ENCODE assay signal across 27 mouse cellular contexts in genomic region chr5:106577237-106577888, GRCm38 (mm10). TPM values are rescaled to one million over a fixed set of nuclear protein-coding genes. Genes with fewer than 3 reads are reported as not detected.
DNase-seq lines count a peak whose midpoint lies in the region; ATAC-seq and TF ChIP-seq lines count a peak whose summit lies in the region.
"Had no signal": no experiment of that assay in that cellular context is flagged by ENCODE, and none has a peak within 500 bp of the region (broad histone marks: within the 10 kb centered on the region; RNA-seq: fewer than 3 reads in every experiment).

No protein-coding gene starts in this region.

- peaks cover 21% of the 10 kb centered on the region for H3K4me1 ChIP-seq in hindbrain, embryonic 13.5 days (replicated peaks)
- peaks cover 21% of the 10 kb centered on the region for H3K4me1 ChIP-seq in hindbrain, embryonic 10.5 days (replicated peaks)
- H3K4me1 ChIP-seq in forebrain, embryonic 14.5 days (ENCODE audit: control insufficient read depth, insufficient read depth, low read length) = peaks cover 13% of the 10 kb centered on the region; the same call in 1 of the 2 replicates
- no peaks in the 10 kb centered on the region for H3K4me1 ChIP-seq in hindbrain, postnatal 0 days (ENCODE audit: insufficient read depth, low read length)
- H3K4me1 ChIP-seq in intestine, embryonic 16.5 days (ENCODE audit: control insufficient read depth, insufficient read depth, low read length) = peaks cover 6% of the 10 kb centered on the region; the same call in 1 of the 2 replicates

- no peak overlapping the region for H3K27ac ChIP-seq in hindbrain, embryonic 13.5 days
- H3K27ac ChIP-seq in hindbrain, embryonic 10.5 days = no peak overlapping the region
- no peak overlapping the region for H3K27ac ChIP-seq in forebrain, embryonic 14.5 days (ENCODE audit: low read depth, low read length)
- no peak overlapping the region for H3K27ac ChIP-seq in hindbrain, postnatal 0 days
- H3K27ac ChIP-seq in intestine, embryonic 16.5 days (ENCODE audit: low read length) = no peak overlapping the region
- H3K27ac ChIP-seq: heart, adult 2 months; limb, embryonic 15.5 days had no signal

- WGBS in hindbrain, embryonic 13.5 days = 42% methylated on average over 9 of the region's 9 CpGs
- WGBS in hindbrain, embryonic 10.5 days = 63% methylated on average over 9 of the region's 9 CpGs
- 7% methylated on average over 9 of the region's 9 CpGs for WGBS in forebrain, embryonic 14.5 days
- WGBS in hindbrain, postnatal 0 days = 48% methylated on average over 9 of the region's 9 CpGs
- 82% methylated on average over 9 of the region's 9 CpGs for WGBS in intestine, embryonic 16.5 days

- peaks cover 76% of the 10 kb centered on the region for H3K27me3 ChIP-seq in hindbrain, embryonic 13.5 days
- H3K27me3 ChIP-seq in hindbrain, embryonic 10.5 days (ENCODE audit: insufficient read depth, poor library complexity, severe bottlenecking) = peaks cover 58% of the 10 kb centered on the region
- peaks cover 48% of the 10 kb centered on the region for H3K27me3 ChIP-seq in forebrain, embryonic 14.5 days (replicated peaks; ENCODE audit: control insufficient read depth, insufficient read depth, low read length)
- 0 out of 2 replicates have a peak, but pooled peaks cover 7% of the 10 kb centered on the region for H3K27me3 ChIP-seq in hindbrain, postnatal 0 days (ENCODE audit: insufficient read depth, low read length)
- H3K27me3 ChIP-seq in intestine, embryonic 16.5 days (replicated peaks; ENCODE audit: control insufficient read depth, insufficient read depth, low read length) = peaks cover 10% of the 10 kb centered on the region
- H3K27me3 ChIP-seq: CH12.LX had no signal

- DNase-seq in hindbrain, embryonic 10.5 days (ENCODE audit: low spot score) = no peak
- DNase-seq in adipocyte (ENCODE audit: low spot score) = peak; percentile 32
- DNase-seq in forebrain, embryonic 14.5 days (ENCODE audit: low spot score) = peak; percentile 93
- DNase-seq in hindbrain, postnatal 0 days (ENCODE audit: low spot score) = peak; percentile 17
- no peak for DNase-seq in gastrocnemius, postnatal 4 days (ENCODE audit: low spot score in 2 of 2)
- DNase-seq: adrenal gland, postnatal 36 days; cerebellum, adult 2 months; gastrocnemius, postnatal 10 days; heart, adult 2 months; kidney, adult 2 months; kidney, postnatal 25 days; right cerebral cortex, postnatal 4 days; thymus, adult 2 months had no signal

- TF ChIP-seq CTCF in hindbrain, postnatal 0 days (IDR thresholded peaks at IDR 0.05; ENCODE audit: low read depth) = no peak

- H3K9me3 ChIP-seq in hindbrain, embryonic 13.5 days = no peaks in the 10 kb centered on the region
- no peaks in the 10 kb centered on the region for H3K9me3 ChIP-seq in hindbrain, embryonic 10.5 days
- H3K9me3 ChIP-seq in forebrain, embryonic 14.5 days (replicated peaks; ENCODE audit: control insufficient read depth, low read length) = no peaks in the 10 kb centered on the region
- H3K9me3 ChIP-seq in hindbrain, postnatal 0 days (ENCODE audit: low read length) = no peaks in the 10 kb centered on the region
- no peaks in the 10 kb centered on the region for H3K9me3 ChIP-seq in intestine, embryonic 16.5 days (ENCODE audit: control insufficient read depth, low read length)
- H3K9me3 ChIP-seq: limb, embryonic 15.5 days had no signal

- H3K4me2 ChIP-seq in hindbrain, embryonic 13.5 days = no peak overlapping the region
- no peak overlapping the region for H3K4me2 ChIP-seq in forebrain, embryonic 14.5 days (ENCODE audit: low read length)
- H3K4me2 ChIP-seq in hindbrain, postnatal 0 days (ENCODE audit: low read depth, low read length) = no peak overlapping the region
- no peak overlapping the region for H3K4me2 ChIP-seq in intestine, embryonic 16.5 days (ENCODE audit: low read depth, low read length)
- H3K4me2 ChIP-seq: limb, embryonic 15.5 days had no signal

- H3K9ac ChIP-seq in hindbrain, embryonic 13.5 days = no peak overlapping the region
- H3K9ac ChIP-seq in forebrain, embryonic 14.5 days (ENCODE audit: low read length) = no peak overlapping the region
- no peak overlapping the region for H3K9ac ChIP-seq in hindbrain, postnatal 0 days (replicated peaks; ENCODE audit: low read length)
- no peak overlapping the region for H3K9ac ChIP-seq in intestine, embryonic 16.5 days (ENCODE audit: low read depth, low read length)
- H3K9ac ChIP-seq: limb, embryonic 15.5 days had no signal

- no peak overlapping the region for H3K4me3 ChIP-seq in hindbrain, embryonic 13.5 days
- no peak overlapping the region for H3K4me3 ChIP-seq in hindbrain, embryonic 10.5 days
- H3K4me3 ChIP-seq in forebrain, embryonic 14.5 days (ENCODE audit: low read depth, low read length) = no peak overlapping the region
- H3K4me3 ChIP-seq in hindbrain, postnatal 0 days (ENCODE audit: low read length) = no peak overlapping the region
- H3K4me3 ChIP-seq in intestine, embryonic 16.5 days (ENCODE audit: low read length) = no peak overlapping the region
- H3K4me3 ChIP-seq: heart, adult 2 months; limb, embryonic 15.5 days had no signal

- H3K36me3 ChIP-seq in hindbrain, embryonic 13.5 days = no peaks in the 10 kb centered on the region
- no peaks in the 10 kb centered on the region for H3K36me3 ChIP-seq in hindbrain, embryonic 10.5 days
- no peaks in the 10 kb centered on the region for H3K36me3 ChIP-seq in forebrain, embryonic 14.5 days (ENCODE audit: control insufficient read depth, insufficient read depth, low read length)
- H3K36me3 ChIP-seq in hindbrain, postnatal 0 days (ENCODE audit: insufficient read depth, low read length) = no peaks in the 10 kb centered on the region
- no peaks in the 10 kb centered on the region for H3K36me3 ChIP-seq in intestine, embryonic 16.5 days (ENCODE audit: control insufficient read depth, insufficient read depth, low read length)
- H3K36me3 ChIP-seq: limb, embryonic 15.5 days had no signal

- ATAC-seq in hindbrain, embryonic 13.5 days (ENCODE audit: low FRiP score) = peak; percentile 55
- peak; percentile 90 for ATAC-seq in forebrain, embryonic 14.5 days
- ATAC-seq in hindbrain, postnatal 0 days = no peak
- ATAC-seq in intestine, embryonic 16.5 days = no peak
- ATAC-seq: lung, postnatal 0 days had no signal

RNA-seq across cellular contexts. Expression of gene Gm17304, which starts 31.5 kb away (rescaled TPM):
- polyA plus RNA-seq in hindbrain, embryonic 13.5 days (2015; fragmentation: Nextera tagmentation; extraction: Ambion mirVana) = not detected in 2 replicates
- not detected in 2 replicates for polyA plus RNA-seq in hindbrain, embryonic 10.5 days (2016; fragmentation: Nextera tagmentation; extraction: Ambion mirVana)
- polyA plus RNA-seq in forebrain, embryonic 14.5 days (2014; fragmentation: Nextera tagmentation; extraction: Ambion mirVana) = not detected in 2 replicates
- not detected in 2 replicates for total RNA-seq in hindbrain, postnatal 0 days (2014; rRNA removed)
- polyA plus RNA-seq in hindbrain, postnatal 0 days (2015; fragmentation: Nextera tagmentation; extraction: Ambion mirVana) = not detected in 2 replicates
- not detected in 2 replicates for polyA plus RNA-seq in intestine, embryonic 16.5 days (2015; fragmentation: Nextera tagmentation; extraction: Ambion mirVana)
- not detected for total RNA-seq in gastrocnemius, postnatal 4 days (2021)
- total RNA-seq: adrenal gland, postnatal 36 days; CH12.LX; gastrocnemius, postnatal 10 days; heart, adult 2 months; layer of hippocampus, adult 8-10 months; left cerebral cortex, postnatal 36 days; megakaryocyte, adult 5-6 weeks; MEL; neutrophil, adult 5-6 weeks had no signal
- polyA plus RNA-seq: cerebellum, adult 2 months; frontal cortex, adult 2 months; heart, adult 2 months; heart, embryonic 14.5 days; kidney, adult 2 months; limb, embryonic 15.5 days; liver, embryonic 16.5 days; lung, postnatal 0 days; stomach, embryonic 16.5 days; thymus, adult 2 months had no signal

Comparison
In these comparisons a context has a peak if more than half of its experiments do, and no peak if none do; other contexts are left out.
1. ATAC-seq: peak in hindbrain, embryonic 13.5 days (single experiment) and forebrain, embryonic 14.5 days (single experiment); none in hindbrain, postnatal 0 days (single experiment) and intestine, embryonic 16.5 days (single experiment).
2. DNase-seq: peak in adipocyte (single experiment), forebrain, embryonic 14.5 days (single experiment) and hindbrain, postnatal 0 days (single experiment); none in hindbrain, embryonic 10.5 days (single experiment) and gastrocnemius, postnatal 4 days (0 of 2).